Mouse (Mus musculus): Measurements from ENCODE around the gene Olfr545.

The Olfr545 gene

GRCm38 (mm10) chr7:102479368-102480078 is 19.9 kb downstream of the Olfr545 start:
- DNase-seq (ENCODE audit: low spot score in 2 of 2), result no peak

GRCm38 (mm10) chr7:102478926-102479325 is 20.4 kb downstream of the Olfr545 start:
- DNase-seq (ENCODE audit: low spot score in 2 of 2), result no peak

- no peak for DNase-seq (ENCODE audit: low spot score in 2 of 2)
Measured at GRCm38 (mm10) chr7:102478425-102478824, 20.9 kb downstream of the Olfr545 start.

- DNase-seq (ENCODE audit: low spot score in 2 of 2), result no peak
Measured at GRCm38 (mm10) chr7:102477377-102477776, 22.0 kb downstream of the Olfr545 start.

GRCm38 (mm10) chr7:102476601-102477000 is 22.8 kb downstream of the Olfr545 start:
- DNase-seq (ENCODE audit: low spot score in 2 of 2), result no peak

- no peak for DNase-seq (ENCODE audit: low spot score in 2 of 2)
Measured at GRCm38 (mm10) chr7:102472675-102473074, 26.7 kb downstream of the Olfr545 start.

- DNase-seq (ENCODE audit: low spot score in 2 of 2), result no peak
Measured at GRCm38 (mm10) chr7:102467566-102467965, 31.8 kb downstream of the Olfr545 start.

- DNase-seq (ENCODE audit: low spot score in 2 of 2), result no peak
Measured at GRCm38 (mm10) chr7:102458618-102459380, 40.6 kb downstream of the Olfr545 start.

- no peak for DNase-seq (ENCODE audit: low spot score in 2 of 2)
Measured at GRCm38 (mm10) chr7:102446438-102446837, 52.9 kb downstream of the Olfr545 start.

GRCm38 (mm10) chr7:102444301-102444700 is 55.1 kb downstream of the Olfr545 start:
- no peak for DNase-seq (ENCODE audit: low spot score in 2 of 2)

GRCm38 (mm10) chr7:102442432-102442831 is 56.9 kb downstream of the Olfr545 start:
- DNase-seq (ENCODE audit: low spot score in 2 of 2), result no peak

GRCm38 (mm10) chr7:102441657-102442391 is 57.5 kb downstream of the Olfr545 start, which contains the start of gene Rrm1:
TSS of gene Rrm1 (plus strand) at chr7:102441695.
- peak; percentile 95 to 99 for DNase-seq (ENCODE audit: low spot score in 2 of 2)
